Mouse (Mus musculus): ENCODE data around the gene Olfr480. TPM values are rescaled to one million over a fixed set of nuclear protein-coding genes. Genes with fewer than 3 reads are reported as not detected.

Gene Olfr480
- not detected for total RNA-seq (2021)
- long read RNA-seq, experiment 1, result 0 reads
- long read RNA-seq, experiment 2, result 0 reads

- no peak for DNase-seq (ENCODE audit: low spot score)
Measured at GRCm38 (mm10) chr7:108067246-108067645, at the start of gene Olfr480. Olfr480 (minus strand) TSS chr7:108067346.

GRCm38 (mm10) chr7:108100549-108100948 is 33.4 kb upstream of the Olfr480 start, which contains the start of gene Olfr483:
Olfr483 (plus strand) TSS chr7:108100849.
- DNase-seq (ENCODE audit: low spot score), result no peak

- DNase-seq (ENCODE audit: low spot score), result no peak
Measured at GRCm38 (mm10) chr7:108097486-108097885, 30.3 kb upstream of the Olfr480 start, which contains the start of gene Olfr482. Olfr482 (minus strand) TSS chr7:108097586.

GRCm38 (mm10) chr7:108079555-108079954 is 12.4 kb upstream of the Olfr480 start, which contains the start of gene Olfr481:
Olfr481 (plus strand) TSS chr7:108079855.
- no peak for DNase-seq (ENCODE audit: low spot score)

GRCm38 (mm10) chr7:108050393-108050792 is 16.8 kb downstream of the Olfr480 start, which contains the start of gene Olfr479:
Olfr479 (plus strand) TSS chr7:108050693.
- DNase-seq (ENCODE audit: low spot score), result no peak

GRCm38 (mm10) chr7:108033889-108034288 is 33.3 kb downstream of the Olfr480 start, which contains the start of gene Olfr478:
Olfr478 (minus strand) TSS chr7:108033989.
- DNase-seq (ENCODE audit: low spot score), result no peak

Other genes with a start within 250 kb of the Olfr480 start
- gene Olfr469, start 241.8 kb downstream of the Olfr480 start, total RNA-seq (2021), result not detected
- gene Olfr470, start 219.9 kb downstream of the Olfr480 start, total RNA-seq (2021), result not detected
- gene Olfr472, start 169.4 kb downstream of the Olfr480 start, total RNA-seq (2021), result not detected
- not detected for gene Olfr473, start 136.9 kb downstream of the Olfr480 start, total RNA-seq (2021)
- gene Olfr474, start 112.7 kb downstream of the Olfr480 start, total RNA-seq (2021), result not detected
- not detected for gene Olfr476, start 102.5 kb downstream of the Olfr480 start, total RNA-seq (2021)
- not detected for gene Olfr477, start 80.7 kb downstream of the Olfr480 start, total RNA-seq (2021)
- gene Olfr478, start 33.4 kb downstream of the Olfr480 start, total RNA-seq (2021), result not detected
- not detected for gene Olfr479, start 16.7 kb downstream of the Olfr480 start, total RNA-seq (2021)
- gene Olfr481, start 12.5 kb upstream of the Olfr480 start, total RNA-seq (2021), result not detected
- under 1 TPM; 0.85 to 0.94 TPM for gene Olfr482, start 30.2 kb upstream of the Olfr480 start, total RNA-seq (2021)
- not detected for gene Olfr483, start 33.5 kb upstream of the Olfr480 start, total RNA-seq (2021)
- gene Olfr484, start 60.1 kb upstream of the Olfr480 start, total RNA-seq (2021), result not detected
- not detected for gene Olfr485, start 92.5 kb upstream of the Olfr480 start, total RNA-seq (2021)
- gene Olfr486, start 105.4 kb upstream of the Olfr480 start, total RNA-seq (2021), result not detected
- gene Olfr487, start 147.3 kb upstream of the Olfr480 start, total RNA-seq (2021), result not detected
- not detected for gene Olfr488, start 191.0 kb upstream of the Olfr480 start, total RNA-seq (2021)
- gene Olfr490, start 221.6 kb upstream of the Olfr480 start, total RNA-seq (2021), result not detected
- gene Olfr491, start 246.1 kb upstream of the Olfr480 start, total RNA-seq (2021), result not detected

Measured in gastrocnemius, adult 18-20 months (tissue).